Mouse (Mus musculus): ENCODE results near the gene 1600014C23Rik.

DNA sequence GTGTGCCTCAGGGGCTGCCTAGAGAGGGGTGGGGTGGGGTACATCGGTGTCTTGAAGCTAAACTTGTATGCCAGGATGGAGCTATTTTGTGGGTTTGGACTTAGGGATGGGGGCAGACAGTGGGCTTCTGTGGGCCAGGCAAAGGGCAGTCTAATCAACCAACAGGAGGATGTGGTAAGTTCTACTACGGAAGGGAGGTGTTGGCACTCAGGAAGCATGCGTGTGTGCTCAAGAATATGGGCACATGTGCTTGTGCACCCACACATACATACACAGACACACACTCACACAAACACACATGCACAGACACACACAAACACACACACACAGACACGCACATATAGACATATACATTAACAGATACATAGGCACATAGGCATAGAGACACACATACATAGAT lies 13.6 kb upstream of the 1600014C23Rik start:
- no peak for TF ChIP-seq ZC3H11A (IDR thresholded peaks at IDR 0.05; ENCODE audit: borderline replicate concordance, low read depth, low read length)
- TF ChIP-seq CHD2 (IDR thresholded peaks at IDR 0.05; ENCODE audit: low read depth, low read length) = no peak
